Mouse (Mus musculus): ENCODE measurements at regions not wholly inside any gene's neighbourhood (a gene's known extent, or its start where the extent isn't known, plus 50 kb on each side); places are given as distances from the start of the nearest gene placed in this dataset.

DNA sequence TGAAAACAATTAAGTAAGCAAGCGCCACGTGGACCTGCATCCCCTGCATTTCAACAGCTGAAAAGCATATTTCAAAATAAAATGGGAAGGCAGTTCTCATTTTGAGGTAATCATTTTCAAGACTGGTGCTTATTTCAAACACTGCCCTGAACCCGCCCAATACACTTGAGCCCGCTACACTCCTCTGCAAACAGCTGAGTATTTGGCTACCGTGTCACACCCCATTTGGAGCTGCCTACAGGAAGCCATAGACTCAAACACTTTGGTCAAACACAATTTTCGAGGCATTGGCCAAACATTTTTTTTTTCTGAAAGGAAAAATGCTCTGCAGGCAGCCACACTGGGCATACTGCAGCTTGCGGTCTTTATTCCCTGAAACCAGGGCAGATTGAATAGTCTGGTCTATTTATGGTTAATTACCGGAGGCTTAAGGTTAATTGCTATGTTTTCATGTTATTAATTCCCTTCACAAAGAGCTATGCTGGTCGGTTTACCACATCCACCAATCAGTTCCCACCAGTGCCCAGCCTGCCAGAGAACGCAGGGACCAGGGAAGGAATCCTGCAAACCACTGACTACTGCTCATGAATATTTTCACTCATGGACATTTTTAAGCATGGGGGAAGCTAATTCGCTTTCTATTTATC lies 198.9 kb upstream of the Pde3a start:
- TF ChIP-seq POLR2A (IDR thresholded peaks at IDR 0.05; ENCODE audit: borderline replicate concordance, low read depth, low read length) (no peak), CTCF (IDR thresholded peaks at IDR 0.05; ENCODE audit: low read depth, low read length) (no peak)
- no peak overlapping the region for H3K27ac ChIP-seq (ENCODE audit: insufficient read depth, low read depth, low read length)
- H3K4me1 ChIP-seq (ENCODE audit: control insufficient read depth, insufficient read depth, low read length) = no peaks in the 10 kb centered on the region
- no peak overlapping the region for H3K4me3 ChIP-seq (ENCODE audit: insufficient read depth, low read length)

DNA sequence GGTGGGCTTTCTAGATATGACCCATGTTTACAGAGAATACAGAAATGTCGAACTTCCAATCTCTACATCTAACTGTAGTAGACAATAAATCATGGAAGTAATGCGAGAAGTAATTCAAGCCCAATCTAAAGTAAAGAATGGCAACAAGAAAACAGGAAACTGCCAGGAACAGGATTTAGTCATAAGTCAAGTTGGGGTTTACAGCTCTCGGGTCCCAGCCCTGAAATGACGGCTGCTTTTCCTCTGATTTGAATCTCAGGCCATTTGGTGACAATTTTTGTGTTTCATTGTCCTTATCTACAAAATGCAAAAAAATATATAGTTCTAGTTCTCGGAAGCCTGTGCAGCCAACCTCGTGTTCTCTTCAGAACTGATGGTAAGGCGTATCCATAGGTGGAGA lies 195.0 kb upstream of the Pde3a start:
- Histone ChIP-seq H3K27ac (ENCODE audit: insufficient read depth, low read depth, low read length) (no peak overlapping the region), H3K4me1 (ENCODE audit: control insufficient read depth, insufficient read depth, low read length) (no peaks in the 10 kb centered on the region), H3K4me3 (ENCODE audit: insufficient read depth, low read length) (no peak overlapping the region)
- TF ChIP-seq CTCF (IDR thresholded peaks at IDR 0.05; ENCODE audit: low read depth, low read length) (no peak), POLR2A (IDR thresholded peaks at IDR 0.05; ENCODE audit: borderline replicate concordance, low read depth, low read length) (no peak)

DNA sequence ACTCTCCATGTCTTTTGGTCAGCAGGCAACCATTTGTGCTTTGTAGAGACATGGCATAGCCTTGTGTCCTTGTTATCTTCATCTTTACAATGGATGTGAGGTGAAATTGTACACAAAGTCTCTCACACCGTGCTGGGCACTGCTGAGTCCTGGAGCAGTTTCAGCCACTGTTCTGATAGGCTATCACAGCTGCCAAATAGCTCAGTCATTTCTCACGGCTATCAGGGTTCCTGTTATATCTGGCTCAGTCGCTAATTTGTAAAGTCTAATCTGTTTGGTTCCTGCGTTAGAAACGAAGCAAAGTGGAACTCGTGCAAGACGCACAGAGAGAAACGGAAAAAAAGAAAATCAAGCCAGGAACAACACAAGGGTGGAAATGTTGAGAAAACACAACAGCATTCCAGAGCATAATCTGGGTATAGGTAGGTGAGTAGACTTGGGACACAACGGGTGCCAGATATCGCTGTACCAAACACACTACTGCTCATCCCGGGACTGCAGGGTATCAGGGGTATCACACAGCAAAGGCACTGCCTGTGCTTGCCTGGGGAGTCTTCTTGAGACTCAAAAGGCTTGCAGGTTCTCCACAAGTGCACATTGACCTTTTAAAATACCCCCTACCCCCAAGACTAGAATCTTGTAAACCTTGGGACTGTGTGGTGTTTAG lies 189.7 kb upstream of the Pde3a start:
- TF ChIP-seq POLR2A (IDR thresholded peaks at IDR 0.05; ENCODE audit: borderline replicate concordance, low read depth, low read length) = no peak
- TF ChIP-seq CTCF (IDR thresholded peaks at IDR 0.05; ENCODE audit: low read depth, low read length) = no peak
- Histone ChIP-seq H3K4me1 (ENCODE audit: control insufficient read depth, insufficient read depth, low read length) (no peaks in the 10 kb centered on the region), H3K27ac (ENCODE audit: insufficient read depth, low read depth, low read length) (no peak overlapping the region), H3K4me3 (ENCODE audit: insufficient read depth, low read length) (no peak overlapping the region)

DNA sequence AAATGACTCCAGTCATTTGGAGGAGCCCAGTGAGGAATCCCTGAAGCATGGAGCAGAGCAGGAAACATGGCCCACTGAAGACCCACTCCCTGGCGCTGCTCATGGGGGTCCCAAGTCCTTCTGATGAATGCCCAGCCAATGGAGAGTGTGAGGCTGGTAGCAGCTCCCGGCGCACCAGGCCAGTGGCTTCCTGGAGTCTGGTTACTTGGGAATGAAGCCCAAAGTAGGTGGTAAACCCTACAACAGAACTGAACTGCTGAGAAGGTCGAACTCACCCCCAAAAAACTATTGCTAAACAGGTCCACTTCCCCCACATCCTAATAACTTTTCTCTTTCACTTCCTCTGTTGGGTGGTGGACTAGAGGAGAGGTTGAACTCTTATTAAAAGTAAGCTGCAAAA lies 183.3 kb upstream of the Pde3a start:
- no peak overlapping the region for H3K4me3 ChIP-seq (ENCODE audit: insufficient read depth, low read length)
- no peaks in the 10 kb centered on the region for H3K4me1 ChIP-seq (ENCODE audit: control insufficient read depth, insufficient read depth, low read length)
- no peak overlapping the region for H3K27ac ChIP-seq (ENCODE audit: insufficient read depth, low read depth, low read length)
- TF ChIP-seq POLR2A (IDR thresholded peaks at IDR 0.05; ENCODE audit: borderline replicate concordance, low read depth, low read length) (no peak), CTCF (IDR thresholded peaks at IDR 0.05; ENCODE audit: low read depth, low read length) (no peak)

DNA sequence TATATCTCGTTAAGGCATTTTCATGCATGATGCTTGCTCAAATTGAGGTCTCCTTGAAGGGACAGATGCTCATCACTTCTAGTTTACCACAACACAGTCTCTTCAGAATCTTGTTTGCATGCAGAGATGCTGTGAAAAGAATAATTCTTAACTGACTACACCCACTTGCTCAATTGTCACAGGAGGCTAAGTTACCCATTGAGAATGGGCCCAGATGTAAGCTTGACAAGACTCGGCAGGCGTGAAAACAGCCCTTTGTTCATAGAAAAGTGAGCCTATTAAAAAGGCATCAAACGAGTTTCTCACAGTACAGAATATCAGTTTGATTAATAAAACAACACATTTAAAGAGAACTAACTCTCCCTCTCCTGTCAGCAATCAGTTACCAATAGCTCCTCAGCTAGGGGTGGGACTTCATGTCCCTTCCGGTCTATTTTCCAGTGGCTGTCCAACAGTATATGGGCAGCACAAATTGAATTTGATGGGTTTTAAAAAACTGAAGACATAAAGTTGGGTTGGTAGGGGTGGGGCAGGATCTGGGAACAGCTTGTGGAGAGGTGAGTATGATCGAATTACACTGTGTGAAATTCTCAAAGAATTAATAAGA lies 180.1 kb upstream of the Pde3a start:
- Histone ChIP-seq H3K4me1 (ENCODE audit: control insufficient read depth, insufficient read depth, low read length) (no peaks in the 10 kb centered on the region), H3K4me3 (ENCODE audit: insufficient read depth, low read length) (no peak overlapping the region), H3K27ac (ENCODE audit: insufficient read depth, low read depth, low read length) (no peak overlapping the region)
- TF ChIP-seq POLR2A (IDR thresholded peaks at IDR 0.05; ENCODE audit: borderline replicate concordance, low read depth, low read length) (no peak), CTCF (IDR thresholded peaks at IDR 0.05; ENCODE audit: low read depth, low read length) (no peak)

DNA sequence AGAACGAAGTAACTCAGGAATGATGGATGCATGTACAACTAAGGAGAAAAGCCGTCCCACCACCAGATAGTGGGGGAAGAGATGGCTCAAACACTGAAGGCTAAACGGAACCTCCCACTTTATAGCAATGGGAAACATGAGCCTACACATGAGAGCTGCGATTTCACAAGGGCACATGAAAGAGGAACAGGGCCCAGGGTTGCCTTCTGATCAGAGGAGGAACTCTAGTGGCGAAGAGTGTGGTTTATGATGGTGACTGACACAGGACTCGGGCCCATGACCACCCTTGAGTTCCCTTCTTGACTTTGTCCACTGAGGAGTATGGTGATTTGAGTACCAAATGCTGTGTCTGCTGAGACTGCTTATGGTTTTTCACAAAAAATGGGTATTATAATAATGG lies 179.2 kb upstream of the Pde3a start:
- H3K4me3 ChIP-seq (ENCODE audit: insufficient read depth, low read length) = no peak overlapping the region
- H3K27ac ChIP-seq (ENCODE audit: insufficient read depth, low read depth, low read length) = no peak overlapping the region
- H3K4me1 ChIP-seq (ENCODE audit: control insufficient read depth, insufficient read depth, low read length) = no peaks in the 10 kb centered on the region
- TF ChIP-seq POLR2A (IDR thresholded peaks at IDR 0.05; ENCODE audit: borderline replicate concordance, low read depth, low read length) (no peak), CTCF (IDR thresholded peaks at IDR 0.05; ENCODE audit: low read depth, low read length) (no peak)

DNA sequence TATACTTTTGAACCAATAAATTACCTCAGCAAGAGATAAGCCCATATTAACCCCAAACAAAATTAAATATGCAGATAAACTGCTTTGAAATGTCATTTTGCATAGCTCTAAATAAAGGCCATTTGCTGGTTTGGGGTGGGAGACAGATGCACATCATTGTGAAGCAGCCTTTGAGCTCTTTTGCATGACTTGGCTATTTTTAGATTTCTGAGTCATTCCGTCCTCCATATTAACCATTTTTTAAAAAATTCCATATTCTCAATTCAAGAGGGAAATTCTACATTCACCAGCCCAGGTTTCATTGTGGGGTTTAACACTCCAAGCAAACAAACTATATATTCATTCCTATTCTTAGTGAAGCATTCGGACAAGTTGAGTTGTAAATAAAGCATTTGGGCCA lies 177.6 kb upstream of the Pde3a start:
- TF ChIP-seq CTCF (IDR thresholded peaks at IDR 0.05; ENCODE audit: low read depth, low read length) = no peak
- TF ChIP-seq POLR2A (IDR thresholded peaks at IDR 0.05; ENCODE audit: borderline replicate concordance, low read depth, low read length) = no peak
- Histone ChIP-seq H3K4me1 (ENCODE audit: control insufficient read depth, insufficient read depth, low read length) (no peaks in the 10 kb centered on the region), H3K27ac (ENCODE audit: insufficient read depth, low read depth, low read length) (no peak overlapping the region), H3K4me3 (ENCODE audit: insufficient read depth, low read length) (no peak overlapping the region)

DNA sequence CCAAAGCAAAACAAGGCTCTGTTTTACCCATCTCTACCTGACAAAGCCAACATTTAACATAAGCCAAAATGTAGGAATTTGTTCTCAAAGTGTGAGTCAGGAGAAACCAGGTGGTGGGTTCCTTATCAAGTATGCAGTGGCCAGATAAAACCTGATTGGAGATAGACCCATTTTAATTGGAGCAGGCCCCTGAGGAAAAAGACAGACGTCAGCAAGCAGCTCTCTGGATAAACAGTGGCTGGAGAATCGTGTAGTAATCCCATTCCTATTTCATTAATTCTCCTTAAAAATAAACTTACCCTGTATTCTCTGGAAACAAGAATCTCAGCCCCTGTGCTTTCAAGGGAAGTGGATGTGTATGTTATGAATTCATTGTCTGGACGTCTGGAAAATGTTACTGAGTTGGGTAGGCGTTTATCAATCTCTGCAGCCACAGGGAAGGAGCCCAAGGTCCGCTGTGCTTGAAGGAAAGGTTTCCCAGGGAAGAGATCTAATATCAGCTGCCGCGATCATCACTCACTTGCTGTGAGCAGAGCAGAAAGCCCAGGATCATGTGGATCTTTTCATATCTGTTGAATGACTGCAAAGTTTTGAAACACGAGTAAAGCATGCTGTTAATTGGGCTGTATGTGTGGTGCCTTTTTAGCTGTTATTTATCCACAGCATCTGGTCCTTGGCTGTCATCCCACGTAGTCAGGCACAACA lies 157.8 kb upstream of the Pde3a start:
- TF ChIP-seq POLR2A (IDR thresholded peaks at IDR 0.05; ENCODE audit: borderline replicate concordance, low read depth, low read length) (no peak), CTCF (IDR thresholded peaks at IDR 0.05; ENCODE audit: low read depth, low read length) (no peak)
- H3K27ac ChIP-seq (ENCODE audit: insufficient read depth, low read depth, low read length) = no peak overlapping the region
- no peaks in the 10 kb centered on the region for H3K4me1 ChIP-seq (ENCODE audit: control insufficient read depth, insufficient read depth, low read length)
- no peak overlapping the region for H3K4me3 ChIP-seq (ENCODE audit: insufficient read depth, low read length)

DNA sequence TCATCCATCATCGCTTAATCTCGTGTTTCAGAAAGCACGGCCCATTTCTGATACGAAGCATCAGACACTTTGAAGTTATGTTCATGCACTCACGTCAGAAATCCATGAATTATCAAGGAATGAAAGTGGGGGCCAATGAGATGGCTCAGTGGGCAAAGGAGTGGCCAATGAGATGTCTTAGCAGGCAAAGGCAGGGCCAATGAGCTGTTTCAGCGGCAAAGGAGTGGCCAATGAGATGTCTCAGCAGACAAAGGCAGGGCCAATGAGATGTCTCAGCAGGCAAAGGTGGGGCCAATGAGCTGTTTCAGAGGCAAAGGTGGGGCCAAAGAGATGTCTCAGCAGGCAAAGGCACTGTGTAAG lies 157.3 kb upstream of the Pde3a start:
- Histone ChIP-seq H3K27ac (ENCODE audit: insufficient read depth, low read depth, low read length) (no peak overlapping the region), H3K4me1 (ENCODE audit: control insufficient read depth, insufficient read depth, low read length) (no peaks in the 10 kb centered on the region), H3K4me3 (ENCODE audit: insufficient read depth, low read length) (no peak overlapping the region)
- TF ChIP-seq CTCF (IDR thresholded peaks at IDR 0.05; ENCODE audit: low read depth, low read length) = no peak
- TF ChIP-seq POLR2A (IDR thresholded peaks at IDR 0.05; ENCODE audit: borderline replicate concordance, low read depth, low read length) = no peak
